Mouse (Mus musculus): ENCODE measurements at regions not wholly inside any gene's neighbourhood (a gene's known extent, or its start where the extent isn't known, plus 50 kb on each side); places are given as distances from the start of the nearest gene placed in this dataset.

DNA sequence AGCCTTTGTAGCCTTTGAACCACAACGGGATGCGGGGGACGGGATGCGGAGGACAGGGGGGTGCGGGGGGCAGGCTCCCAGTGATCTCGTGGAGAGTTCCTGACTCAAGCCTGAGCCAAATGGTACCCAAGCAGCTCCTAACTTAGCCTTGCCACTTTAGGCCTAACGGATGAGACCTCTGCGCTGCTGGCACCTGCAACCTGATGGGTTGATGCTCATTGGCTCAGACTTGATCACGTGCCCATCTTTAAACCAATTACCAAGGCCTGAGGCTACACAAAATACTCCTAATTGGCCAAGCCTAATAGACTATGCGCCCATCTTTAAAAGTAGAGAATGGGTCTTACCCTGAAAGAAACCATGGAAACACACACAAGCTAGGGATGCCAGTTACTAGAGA lies 209.3 kb upstream of the Tle3 start:
- TF ChIP-seq CTCF (conservative IDR thresholded peaks at IDR 0.05; ENCODE audit: low read length) (no peak), NANOG (IDR thresholded peaks at IDR 0.05; ENCODE audit: borderline replicate concordance, low read length) (no peak)
